Mouse (Mus musculus): ENCODE data around the gene Xylt1. TPM values are rescaled to one million over a fixed set of nuclear protein-coding genes. Genes with fewer than 3 reads are reported as not detected.
A peak's percentile ranks its signal among the peaks of the same experiment; 100 is the strongest.

Gene Xylt1
- polyA plus RNA-seq, 1 experiment, result 21.9 TPM

GRCm38 (mm10) chr7:117430361-117430935 is 49.7 kb downstream of the Xylt1 start:
- DNase-seq (ENCODE audit: extremely low spot score in 1 of 2, low spot score in 1 of 2), result no peak

- DNase-seq (ENCODE audit: extremely low spot score in 1 of 2, low spot score in 1 of 2), result peak in 1 of 2 experiments; percentile 72
These were observed 52.9 kb downstream of the Xylt1 start for GRCm38 (mm10) chr7:117433641-117434040.

GRCm38 (mm10) chr7:117435091-117435490 is 54.3 kb downstream of the Xylt1 start:
- DNase-seq (ENCODE audit: extremely low spot score in 1 of 2, low spot score in 1 of 2), result no peak

- DNase-seq (ENCODE audit: extremely low spot score in 1 of 2, low spot score in 1 of 2), result peak; percentile 57 to 63
These were observed 55.1 kb downstream of the Xylt1 start for GRCm38 (mm10) chr7:117435730-117436441.

- DNase-seq (ENCODE audit: extremely low spot score in 1 of 2, low spot score in 1 of 2), result peak in 1 of 2 experiments; percentile 58
These were observed 56.1 kb downstream of the Xylt1 start for GRCm38 (mm10) chr7:117436892-117437291.

GRCm38 (mm10) chr7:117440994-117441393 is 60.2 kb downstream of the Xylt1 start:
- peak; percentile 53 to 78 for DNase-seq (ENCODE audit: extremely low spot score in 1 of 2, low spot score in 1 of 2)

- DNase-seq (ENCODE audit: extremely low spot score in 1 of 2, low spot score in 1 of 2), result no peak
These were observed 61.9 kb downstream of the Xylt1 start for GRCm38 (mm10) chr7:117442639-117443038.

- DNase-seq (ENCODE audit: extremely low spot score in 1 of 2, low spot score in 1 of 2), result no peak
These were observed 62.4 kb downstream of the Xylt1 start for GRCm38 (mm10) chr7:117443215-117443614.

- no peak for DNase-seq (ENCODE audit: extremely low spot score in 1 of 2, low spot score in 1 of 2)
These were observed 64.7 kb downstream of the Xylt1 start for GRCm38 (mm10) chr7:117445471-117445870.

- DNase-seq (ENCODE audit: extremely low spot score in 1 of 2, low spot score in 1 of 2), result no peak
These were observed 68.8 kb downstream of the Xylt1 start for GRCm38 (mm10) chr7:117449605-117450004.

- no peak for DNase-seq (ENCODE audit: extremely low spot score in 1 of 2, low spot score in 1 of 2)
These were observed 70.4 kb downstream of the Xylt1 start for GRCm38 (mm10) chr7:117451212-117451611.

- DNase-seq (ENCODE audit: extremely low spot score in 1 of 2, low spot score in 1 of 2), result no peak
These were observed 71.5 kb downstream of the Xylt1 start for GRCm38 (mm10) chr7:117452269-117452668.

- no peak for DNase-seq (ENCODE audit: extremely low spot score in 1 of 2, low spot score in 1 of 2)
These were observed 74.2 kb downstream of the Xylt1 start for GRCm38 (mm10) chr7:117454789-117455548.

- peak; percentile 45 to 69 for DNase-seq (ENCODE audit: extremely low spot score in 1 of 2, low spot score in 1 of 2)
These were observed 81.6 kb downstream of the Xylt1 start for GRCm38 (mm10) chr7:117462196-117462935.

GRCm38 (mm10) chr7:117464956-117465355 is 84.2 kb downstream of the Xylt1 start:
- DNase-seq (ENCODE audit: extremely low spot score in 1 of 2, low spot score in 1 of 2), result no peak

- no peak for DNase-seq (ENCODE audit: extremely low spot score in 1 of 2, low spot score in 1 of 2)
These were observed 85.4 kb downstream of the Xylt1 start for GRCm38 (mm10) chr7:117466006-117466780.

- no peak for DNase-seq (ENCODE audit: extremely low spot score in 1 of 2, low spot score in 1 of 2)
These were observed 89.5 kb downstream of the Xylt1 start for GRCm38 (mm10) chr7:117470243-117470802.

- peak in 1 of 2 experiments; percentile 26 for DNase-seq (ENCODE audit: extremely low spot score in 1 of 2, low spot score in 1 of 2)
These were observed 91.4 kb downstream of the Xylt1 start for GRCm38 (mm10) chr7:117472055-117472780.
